Mouse (Mus musculus): ENCODE measurements around the gene Gpatch4. TPM values are rescaled to one million over a fixed set of nuclear protein-coding genes. Genes with fewer than 3 reads are reported as not detected.
A peak's percentile ranks its signal among the peaks of the same experiment; 100 is the strongest.

The Gpatch4 gene
- polyA plus RNA-seq, 1 experiment from 2014 or later: 14.3 TPM

- 38% methylated on average over 2 of the region's 2 CpGs for WGBS (ENCODE audit: insufficient replicate concordance)
- no peak overlapping the region for H3K4me2 ChIP-seq (ENCODE audit: low read depth, low read length)
- no peak for TF ChIP-seq EP300 (IDR thresholded peaks at IDR 0.05; ENCODE audit: low read depth)
- DNase-seq (peak; percentile 17), ATAC-seq (no peak)
- H3K27ac ChIP-seq (ENCODE audit: low read depth): no peak overlapping the region
- no peak overlapping the region for H3K4me3 ChIP-seq (ENCODE audit: low read depth, low read length)
- no peaks in the 10 kb centered on the region for H3K27me3 ChIP-seq (ENCODE audit: insufficient read depth, low read length)
- H3K36me3 ChIP-seq (replicated peaks; ENCODE audit: insufficient read depth, low read length): no peaks in the 10 kb centered on the region
- H3K4me1 ChIP-seq (ENCODE audit: insufficient read depth): no peaks in the 10 kb centered on the region
- no peaks in the 10 kb centered on the region for H3K9me3 ChIP-seq (ENCODE audit: low read length)
- no peak overlapping the region for H3K9ac ChIP-seq (replicated peaks)
Measured at GRCm38 (mm10) chr3:88068386-88068785, 25.5 kb downstream of the Gpatch4 start.

GRCm38 (mm10) chr3:88071783-88072182 lies 28.9 kb downstream of the Gpatch4 start:
- DNase-seq (peak; percentile 88), ATAC-seq (peak; percentile 74)
- 1% methylated on average over 5 of the region's 5 CpGs for WGBS (ENCODE audit: insufficient replicate concordance)

DNA sequence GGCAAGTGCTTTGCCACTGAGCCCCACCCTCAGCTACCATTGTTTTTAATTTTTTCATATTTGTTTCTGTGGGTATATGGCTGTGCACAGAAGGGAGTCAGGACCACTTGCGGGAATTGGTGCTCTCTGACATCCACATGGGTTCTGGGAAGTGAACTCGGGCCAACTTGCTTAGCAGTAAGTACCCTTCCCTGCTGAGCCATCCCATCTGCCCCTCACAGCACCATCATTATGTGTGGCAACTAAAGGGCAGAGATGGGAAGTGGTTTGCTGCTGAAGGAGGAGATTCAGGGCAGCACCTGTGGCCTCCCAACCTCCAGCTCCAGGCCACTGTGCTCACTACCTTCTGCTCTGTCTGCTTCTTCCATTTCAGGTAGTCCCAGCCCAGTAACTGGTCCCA lies 30.7 kb downstream of the Gpatch4 start:
- Histone ChIP-seq H3K27ac (ENCODE audit: low read depth) (no peak overlapping the region), H3K4me3 (ENCODE audit: low read depth, low read length) (no peak overlapping the region), H3K9ac (replicated peaks) (no peak overlapping the region), H3K9me3 (ENCODE audit: low read length) (no peaks in the 10 kb centered on the region), H3K4me2 (ENCODE audit: low read depth, low read length) (no peak overlapping the region), H3K4me1 (ENCODE audit: insufficient read depth) (no peaks in the 10 kb centered on the region), H3K36me3 (replicated peaks; ENCODE audit: insufficient read depth, low read length) (no peaks in the 10 kb centered on the region), H3K27me3 (ENCODE audit: insufficient read depth, low read length) (no peaks in the 10 kb centered on the region)
- TF ChIP-seq EP300 (IDR thresholded peaks at IDR 0.05; ENCODE audit: low read depth) (no peak), CTCF (IDR thresholded peaks at IDR 0.05; ENCODE audit: low read depth) (no peak)
- DNase-seq: no peak
- no peak for ATAC-seq
- WGBS (ENCODE audit: insufficient replicate concordance): 63% methylated on average over 2 of the region's 2 CpGs

More at GRCm38 (mm10) chr3:88071783-88072182, 28.9 kb downstream of the Gpatch4 start:
- no peak overlapping the region for H3K4me2 ChIP-seq (ENCODE audit: low read depth, low read length)
- H3K9ac ChIP-seq (replicated peaks): no peak overlapping the region
- no peaks in the 10 kb centered on the region for H3K4me1 ChIP-seq (ENCODE audit: insufficient read depth)
- H3K27ac ChIP-seq (ENCODE audit: low read depth): no peak overlapping the region
- TF ChIP-seq EP300 (IDR thresholded peaks at IDR 0.05; ENCODE audit: low read depth) (no peak), CTCF (IDR thresholded peaks at IDR 0.05; ENCODE audit: low read depth) (peak; percentile 94)
- no peaks in the 10 kb centered on the region for H3K9me3 ChIP-seq (ENCODE audit: low read length)
- no peaks in the 10 kb centered on the region for H3K36me3 ChIP-seq (replicated peaks; ENCODE audit: insufficient read depth, low read length)
- H3K27me3 ChIP-seq (ENCODE audit: insufficient read depth, low read length): no peaks in the 10 kb centered on the region
- no peak overlapping the region for H3K4me3 ChIP-seq (ENCODE audit: low read depth, low read length)

DNA sequence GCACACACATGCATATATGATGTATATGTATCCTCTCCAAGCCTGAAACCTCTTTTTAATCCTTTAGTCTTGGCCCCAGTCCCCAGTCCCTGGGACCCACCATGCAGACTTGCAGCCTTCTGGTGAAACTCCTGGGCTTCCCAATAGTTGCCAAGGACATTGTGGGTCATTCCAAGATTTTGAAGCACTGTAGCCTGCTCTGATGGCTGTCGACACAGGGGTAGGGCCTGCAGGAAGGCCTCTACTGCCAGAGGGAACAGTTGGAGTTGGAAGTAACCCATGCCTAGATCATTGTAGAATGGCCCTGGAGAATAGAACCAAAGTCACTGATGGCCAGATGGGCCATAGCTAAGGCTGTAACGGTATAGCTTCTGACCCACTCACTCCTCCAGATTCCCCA lies 31.4 kb downstream of the Gpatch4 start:
- ATAC-seq: no peak
- Histone ChIP-seq H3K27ac (ENCODE audit: low read depth) (no peak overlapping the region), H3K4me2 (ENCODE audit: low read depth, low read length) (no peak overlapping the region), H3K9ac (replicated peaks) (no peak overlapping the region), H3K9me3 (ENCODE audit: low read length) (no peaks in the 10 kb centered on the region), H3K36me3 (replicated peaks; ENCODE audit: insufficient read depth, low read length) (no peaks in the 10 kb centered on the region), H3K27me3 (ENCODE audit: insufficient read depth, low read length) (no peaks in the 10 kb centered on the region), H3K4me1 (ENCODE audit: insufficient read depth) (no peaks in the 10 kb centered on the region), H3K4me3 (ENCODE audit: low read depth, low read length) (no peak overlapping the region)
- TF ChIP-seq CTCF (IDR thresholded peaks at IDR 0.05; ENCODE audit: low read depth): no peak
- TF ChIP-seq EP300 (IDR thresholded peaks at IDR 0.05; ENCODE audit: low read depth): no peak
- no peak for DNase-seq
- WGBS (ENCODE audit: insufficient replicate concordance): 54% methylated on average over 2 of the region's 2 CpGs

DNA sequence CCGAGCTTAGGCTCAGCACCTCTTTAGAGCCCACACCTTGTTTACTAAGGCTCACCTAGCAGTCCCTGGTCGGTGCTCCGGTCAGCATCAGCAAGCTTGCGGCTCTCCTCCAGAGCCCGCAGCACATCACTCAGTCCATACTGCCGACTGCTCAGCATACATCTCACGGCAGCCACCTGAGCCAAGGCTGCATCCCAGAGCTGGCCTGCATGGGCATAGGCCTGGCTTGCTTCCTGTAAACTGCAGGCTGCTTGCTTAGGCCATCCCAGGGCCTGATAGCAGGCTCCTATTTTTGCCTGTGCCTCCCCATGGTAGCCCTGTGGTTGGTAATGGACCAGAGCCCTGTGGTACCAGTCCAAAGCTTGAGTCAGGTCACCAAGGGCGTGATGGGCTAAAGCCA lies 31.9 kb downstream of the Gpatch4 start:
- WGBS (ENCODE audit: insufficient replicate concordance): 70% methylated on average over 8 of the region's 8 CpGs
- TF ChIP-seq EP300 (IDR thresholded peaks at IDR 0.05; ENCODE audit: low read depth) (no peak), CTCF (IDR thresholded peaks at IDR 0.05; ENCODE audit: low read depth) (no peak)
- no peak overlapping the region for H3K9ac ChIP-seq (replicated peaks)
- no peak overlapping the region for H3K4me2 ChIP-seq (ENCODE audit: low read depth, low read length)
- H3K4me3 ChIP-seq (ENCODE audit: low read depth, low read length): no peak overlapping the region
- no peaks in the 10 kb centered on the region for H3K27me3 ChIP-seq (ENCODE audit: insufficient read depth, low read length)
- no peak overlapping the region for H3K27ac ChIP-seq (ENCODE audit: low read depth)
- H3K4me1 ChIP-seq (ENCODE audit: insufficient read depth): no peaks in the 10 kb centered on the region
- ATAC-seq (no peak), DNase-seq (no peak)
- H3K9me3 ChIP-seq (ENCODE audit: low read length): no peaks in the 10 kb centered on the region
- H3K36me3 ChIP-seq (replicated peaks; ENCODE audit: insufficient read depth, low read length): no peaks in the 10 kb centered on the region

GRCm38 (mm10) chr3:88077441-88077840 lies 34.5 kb downstream of the Gpatch4 start:
- DNase-seq (peak; percentile 33), ATAC-seq (peak; percentile 81)
- 20% methylated on average over 8 of the region's 8 CpGs for WGBS (ENCODE audit: insufficient replicate concordance)
- no peaks in the 10 kb centered on the region for H3K36me3 ChIP-seq (replicated peaks; ENCODE audit: insufficient read depth, low read length)
- TF ChIP-seq CTCF (IDR thresholded peaks at IDR 0.05; ENCODE audit: low read depth) (no peak), EP300 (IDR thresholded peaks at IDR 0.05; ENCODE audit: low read depth) (no peak)
- no peaks in the 10 kb centered on the region for H3K27me3 ChIP-seq (ENCODE audit: insufficient read depth, low read length)
- no peak overlapping the region for H3K4me2 ChIP-seq (ENCODE audit: low read depth, low read length)
- H3K9me3 ChIP-seq (ENCODE audit: low read length): no peaks in the 10 kb centered on the region
- H3K27ac ChIP-seq (ENCODE audit: low read depth): no peak overlapping the region
- peaks cover 11% of the 10 kb centered on the region for H3K4me1 ChIP-seq (ENCODE audit: insufficient read depth)
- H3K4me3 ChIP-seq (ENCODE audit: low read depth, low read length): no peak overlapping the region
- H3K9ac ChIP-seq (replicated peaks): no peak overlapping the region

GRCm38 (mm10) chr3:88078204-88078603 lies 35.3 kb downstream of the Gpatch4 start, which contains the start of gene Ttc24:
Gene Ttc24, minus strand, starts transcription at chr3:88078304.
- TF ChIP-seq CTCF (IDR thresholded peaks at IDR 0.05; ENCODE audit: low read depth): no peak
- no peak for TF ChIP-seq EP300 (IDR thresholded peaks at IDR 0.05; ENCODE audit: low read depth)
- Histone ChIP-seq H3K9ac (replicated peaks) (no peak within 1 kb of the TSS), H3K27me3 (ENCODE audit: insufficient read depth, low read length) (no peaks in the 10 kb centered on the region), H3K36me3 (replicated peaks; ENCODE audit: insufficient read depth, low read length) (no peaks in the 10 kb centered on the region), H3K27ac (ENCODE audit: low read depth) (no peak within 1 kb of the TSS), H3K4me2 (ENCODE audit: low read depth, low read length) (no peak within 1 kb of the TSS), H3K4me3 (ENCODE audit: low read depth, low read length) (no peak within 1 kb of the TSS), H3K4me1 (ENCODE audit: insufficient read depth) (peaks cover 19% of the 10 kb centered on the region), H3K9me3 (ENCODE audit: low read length) (no peaks in the 10 kb centered on the region)
- DNase-seq (no peak), ATAC-seq (no peak)
- 77% methylated on average over 4 of the region's 4 CpGs for WGBS (ENCODE audit: insufficient replicate concordance)

Data from liver, postnatal 0 days (tissue).